Mouse (Mus musculus) cortical plate, adult 2 months (tissue): ENCODE measurements around the gene Synj2.

Experiments used
- CTCF ChIP-seq: fragments of 200-500 bp; IDR thresholded peaks from 2 replicates; pipeline ENCODE4 v1.5.1; 2011; ENCODE audit warnings: mild to moderate bottlenecking, control low read depth, low read length; ENCODE audit not compliant: insufficient read depth; ENCODE audit errors: extremely low read depth
- POLR2A ChIP-seq: fragments of 200-500 bp; IDR thresholded peaks from 2 replicates; pipeline ENCODE4 v1.6.1; 2011; ENCODE audit warnings: mild to moderate bottlenecking, low read length, control low read depth; ENCODE audit not compliant: insufficient read depth; ENCODE audit errors: extremely low read depth

GRCm38 (mm10) chr17:6062793-6063192 is 121.7 kb downstream of the Synj2 start:
- TF ChIP-seq CTCF (no peak), POLR2A (no peak)
